Mouse (Mus musculus) 3134 (cell line): Measurements from ENCODE around the gene Zfp90.

Experiments used
- DNase-seq: peaks from one replicate; pipeline ENCODE4 v3.0.0-alpha.2; 2011; ENCODE audit warnings: low spot score; ENCODE audit not compliant: insufficient read length; ENCODE audit errors: extremely low read depth

The Zfp90 gene

DNA sequence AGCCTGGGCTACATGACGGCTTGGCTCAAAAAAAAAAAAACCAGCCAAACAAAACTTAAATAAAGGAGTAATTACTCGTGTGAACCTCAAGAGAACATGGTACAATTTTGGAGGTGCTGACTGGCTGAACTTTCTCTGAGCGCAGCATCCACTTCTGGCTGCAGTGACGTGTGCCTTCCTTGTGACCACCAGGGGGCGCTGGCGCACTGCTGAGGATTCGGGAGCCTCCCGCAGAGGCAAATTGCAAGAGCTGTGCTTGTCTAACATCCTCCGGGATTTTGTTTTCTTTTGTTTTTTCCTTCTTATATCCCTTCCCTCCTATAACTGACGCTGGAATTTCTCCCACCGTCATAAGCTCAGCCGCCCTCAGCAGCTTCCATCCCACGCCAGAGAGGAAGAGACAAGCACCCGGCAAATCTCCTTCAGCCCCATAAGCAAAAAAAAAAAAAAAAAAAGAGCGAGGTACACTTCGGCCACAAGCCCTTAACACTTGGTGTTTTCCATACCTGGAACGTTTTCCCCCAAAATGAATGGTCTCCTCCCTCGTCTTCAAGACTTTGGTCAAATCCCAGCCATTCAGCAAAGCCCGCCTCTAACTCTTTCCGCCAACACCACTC, 17.9 kb downstream of the Zfp90 start:
- DNase-seq, result peak; percentile 74

DNA sequence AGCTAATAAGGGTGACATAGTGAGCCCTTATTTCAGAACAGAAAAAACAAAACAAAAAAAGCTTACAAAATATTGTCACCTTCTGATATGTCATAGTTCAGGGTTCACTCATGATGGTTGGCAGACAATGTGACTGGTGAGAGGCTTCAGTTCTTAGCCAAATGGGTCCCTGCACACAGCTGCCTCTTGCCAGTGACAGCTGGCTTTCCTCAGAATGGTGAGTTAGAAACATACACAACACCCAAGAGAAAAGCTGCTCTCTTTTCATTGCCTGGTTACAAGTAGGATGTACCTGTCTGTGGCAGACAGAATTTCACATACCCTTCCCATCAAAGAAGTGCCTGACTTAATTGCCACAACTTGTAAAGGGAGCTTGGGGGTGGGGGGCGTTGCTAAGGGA, 18.5 kb downstream of the Zfp90 start:
- DNase-seq, result no peak

DNA sequence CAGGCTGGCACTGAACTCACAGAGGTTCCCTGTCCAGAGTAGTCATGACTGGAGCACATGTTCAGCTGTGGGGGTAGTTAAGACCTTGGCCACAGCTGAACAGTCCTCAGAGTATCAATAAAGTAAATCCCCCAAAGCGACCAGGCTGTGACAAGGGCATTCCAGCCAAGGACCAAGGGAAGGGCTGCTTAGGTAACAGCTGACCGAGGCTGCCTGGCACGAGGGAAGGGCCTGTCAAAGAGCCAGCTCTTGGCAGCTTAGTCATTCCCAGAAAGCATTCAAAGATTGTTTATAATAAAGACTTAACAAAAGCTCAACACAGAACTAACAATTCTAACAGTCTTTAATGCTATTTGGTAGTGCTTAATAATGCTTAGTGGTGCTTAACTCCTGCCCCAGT, 22.7 kb downstream of the Zfp90 start:
- DNase-seq, result peak; percentile 63

DNA sequence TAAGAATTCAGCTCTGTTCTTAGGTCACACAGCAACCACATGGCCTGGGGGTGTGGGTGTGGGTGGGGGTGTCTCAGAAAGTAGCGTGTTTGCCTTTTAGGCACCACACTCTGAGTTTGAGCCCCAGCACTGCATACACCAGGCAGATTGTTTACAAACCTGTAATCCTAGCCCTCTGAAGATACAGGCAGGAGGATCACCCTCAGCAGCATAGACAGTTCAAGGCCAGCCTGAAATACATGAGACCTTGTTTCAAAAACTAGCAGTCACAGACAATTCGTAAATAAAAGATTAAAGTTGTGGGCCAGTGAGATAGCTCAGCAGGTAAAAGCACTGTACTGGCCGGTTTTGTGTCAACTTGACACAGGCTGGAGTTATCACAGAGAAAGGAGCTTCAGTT, 25.0 kb downstream of the Zfp90 start:
- no peak for DNase-seq

DNA sequence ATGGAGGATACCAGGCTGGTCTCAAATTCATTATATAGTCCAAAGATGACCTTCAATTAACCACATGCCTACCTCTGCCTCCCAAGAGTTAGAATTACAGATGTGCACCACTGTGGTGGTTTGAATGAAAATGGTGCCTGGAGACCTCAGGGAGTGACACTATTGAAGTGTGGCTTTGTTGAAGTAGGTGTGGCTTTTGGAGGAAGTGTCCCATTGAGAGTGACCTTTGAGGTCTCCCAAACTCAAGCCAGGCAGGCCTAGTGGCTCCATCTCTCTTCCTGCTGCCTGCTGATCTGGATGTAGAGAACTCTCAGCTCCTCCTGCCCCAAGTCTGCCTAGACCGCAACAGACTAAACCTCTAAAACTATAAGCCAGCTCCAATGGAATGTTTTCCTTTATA, 27.6 kb downstream of the Zfp90 start:
- no peak for DNase-seq

DNA sequence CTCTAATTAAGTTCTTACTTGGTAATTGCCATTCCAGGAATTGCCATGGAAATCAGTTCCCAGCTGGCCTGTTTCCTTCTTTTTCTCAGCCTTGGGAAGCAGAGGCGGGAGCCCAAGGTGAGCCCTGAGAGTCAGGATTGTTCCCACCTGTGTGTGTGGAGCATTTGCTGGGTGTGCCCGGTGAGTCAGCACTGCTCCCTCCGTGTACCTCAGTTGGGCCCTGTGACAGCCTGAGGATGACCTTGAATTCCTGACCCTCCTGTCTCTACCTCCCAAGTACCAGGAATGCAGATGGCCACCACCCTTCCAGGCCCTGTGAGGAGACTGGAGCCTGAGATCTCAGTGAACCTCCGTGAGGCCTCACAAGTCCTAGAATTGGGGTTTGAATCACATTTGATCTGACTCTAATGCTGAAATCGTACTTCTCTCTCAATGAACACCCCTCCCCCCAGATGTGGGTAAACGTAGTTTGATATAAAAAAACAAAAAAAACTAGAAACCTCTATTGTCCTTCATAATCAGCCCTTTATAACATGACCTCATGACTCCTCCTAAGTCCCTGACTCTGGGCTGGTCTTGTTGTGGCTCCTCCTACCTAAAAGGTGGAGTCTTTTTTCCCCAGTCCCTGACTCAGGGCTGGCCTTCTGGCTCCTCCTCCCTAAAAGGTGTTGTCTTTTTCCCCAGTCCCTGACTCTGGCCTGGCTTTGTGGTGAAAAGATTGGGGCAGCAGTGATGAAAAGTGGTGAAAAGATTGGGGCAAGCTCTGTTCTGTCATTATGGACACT, 36.4 kb downstream of the Zfp90 start:
- DNase-seq, result no peak

DNA sequence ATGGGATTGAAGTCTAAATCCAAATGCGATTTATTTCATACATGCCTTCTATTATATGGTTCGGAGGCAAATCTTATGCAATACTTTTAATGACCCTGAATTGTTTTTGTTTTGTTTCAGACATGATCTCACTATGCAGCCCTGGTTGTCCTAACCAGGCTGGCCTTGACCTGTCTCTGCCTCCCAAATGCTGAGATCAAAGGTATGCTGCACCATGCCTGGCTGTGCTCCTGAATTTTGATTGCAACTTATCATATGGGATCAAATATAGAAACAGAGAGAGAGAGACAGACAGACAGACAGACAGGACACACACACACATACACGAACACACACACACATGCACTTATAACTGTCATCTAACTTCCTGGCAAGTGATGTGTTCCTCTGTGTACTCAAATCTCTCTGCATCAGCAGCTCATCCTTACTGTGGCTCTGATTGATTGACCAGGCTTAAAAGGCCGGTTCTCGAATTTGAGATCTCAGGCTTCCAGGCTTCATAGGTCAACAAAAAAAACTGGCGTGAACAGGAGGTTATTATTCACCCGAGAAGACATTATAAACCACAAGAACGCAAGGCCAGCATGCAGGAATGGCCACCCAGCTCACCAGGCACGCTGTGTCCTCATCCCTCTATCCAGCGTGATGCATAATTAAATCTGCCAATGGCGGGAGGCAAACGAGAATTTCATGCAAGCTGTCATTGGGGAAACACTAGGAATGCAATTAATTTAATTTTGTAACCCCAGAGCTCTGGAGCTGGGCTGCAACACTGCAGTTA, 37.8 kb downstream of the Zfp90 start:
- no peak for DNase-seq

DNA sequence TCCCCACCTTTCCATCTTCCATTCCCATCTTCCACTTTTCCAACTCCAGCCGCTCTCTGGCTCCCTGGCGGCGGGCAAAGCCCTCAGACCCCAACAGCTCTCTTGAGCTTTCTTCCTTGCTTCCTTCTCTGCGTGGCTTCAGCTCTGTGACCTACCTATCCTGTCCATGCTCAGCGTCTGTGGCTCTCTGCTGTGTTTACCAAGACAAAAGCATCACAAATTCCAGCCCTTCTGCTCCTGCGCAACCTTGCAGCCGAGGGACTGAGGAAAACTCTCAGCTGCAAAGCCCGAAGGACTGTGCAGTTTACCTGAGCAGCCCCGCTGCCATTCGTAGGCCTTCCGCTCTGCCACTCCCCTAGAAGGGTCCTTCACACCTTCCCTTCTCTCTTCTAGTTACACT, 38.9 kb downstream of the Zfp90 start:
- no peak for DNase-seq

DNA sequence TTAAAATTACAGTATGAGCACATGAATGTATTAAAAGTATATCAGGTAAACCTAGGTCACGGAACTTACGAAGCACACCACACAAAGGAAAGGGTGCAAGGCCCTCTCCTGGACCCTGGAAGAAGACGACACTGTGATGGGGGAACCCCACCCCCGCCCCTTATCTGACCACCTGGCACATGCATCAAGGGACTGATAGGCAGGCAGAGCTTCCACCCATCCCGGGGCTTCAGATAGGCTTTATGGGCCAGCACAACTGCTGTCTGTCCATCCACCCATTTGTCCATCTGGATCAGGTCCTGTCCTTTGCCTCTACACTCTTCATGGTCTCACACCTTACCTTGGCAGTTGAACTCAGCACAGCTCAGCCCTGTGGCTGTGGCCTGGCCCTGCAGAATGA, 47.0 kb downstream of the Zfp90 start:
- DNase-seq, result no peak

DNA sequence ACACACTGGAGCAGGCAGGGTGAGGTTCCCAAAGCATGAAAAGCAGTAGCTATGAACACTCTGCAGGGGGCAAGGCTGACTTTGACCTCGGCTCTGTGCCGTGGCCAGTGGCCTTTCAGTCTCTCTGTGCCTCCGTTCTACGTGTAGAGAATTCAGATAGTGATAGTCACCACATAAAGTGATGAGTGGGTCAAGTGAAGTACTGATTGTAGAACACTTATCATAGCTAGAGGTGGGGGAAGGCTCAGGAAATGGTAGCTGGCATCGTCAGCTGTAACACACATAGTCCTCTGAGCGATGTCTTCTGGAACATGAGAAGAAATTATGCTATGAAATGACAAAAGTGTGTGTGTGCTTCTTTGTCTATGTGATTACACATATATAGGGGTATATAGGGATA, 48.7 kb downstream of the Zfp90 start:
- DNase-seq, result no peak

DNA sequence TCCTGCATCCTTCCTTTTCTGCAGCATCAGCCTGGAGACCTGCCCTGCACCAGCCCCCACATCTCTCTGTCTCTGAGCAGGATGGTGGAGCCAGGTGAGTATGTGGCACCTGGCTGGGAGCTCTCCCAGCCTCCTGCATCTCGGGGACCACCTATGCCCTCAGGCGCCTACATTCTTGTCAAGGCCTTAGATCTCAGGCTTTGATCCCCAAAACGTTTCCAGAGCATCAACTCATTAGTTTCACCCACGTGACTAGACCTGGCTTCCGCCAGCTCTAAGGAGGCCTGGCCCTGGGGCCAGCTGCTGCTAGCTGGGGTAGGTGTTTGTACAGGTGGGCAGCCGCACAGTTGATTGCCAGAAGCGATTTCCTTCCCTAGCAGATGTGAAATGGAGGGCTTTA, 54.4 kb downstream of the Zfp90 start:
- no peak for DNase-seq

DNA sequence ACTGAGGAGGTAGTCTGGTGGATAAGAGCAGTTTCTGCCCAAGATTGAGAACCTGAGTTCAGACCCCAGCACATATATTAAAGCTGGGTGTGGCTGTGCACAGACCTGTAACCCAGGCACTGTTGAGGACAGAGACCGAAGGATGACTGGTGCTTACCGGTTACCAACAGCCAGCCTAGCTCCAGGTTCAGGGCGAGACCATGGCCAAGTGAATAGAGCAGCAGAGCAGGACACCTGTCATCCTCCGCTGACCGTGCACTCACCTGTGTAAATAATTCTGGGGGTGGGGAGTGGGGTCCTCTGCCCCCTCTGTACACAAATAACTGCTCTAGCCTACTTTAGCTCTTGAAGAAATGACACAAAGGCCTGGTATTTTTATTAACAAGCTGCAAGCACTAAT, 58.9 kb downstream of the Zfp90 start:
- no peak for DNase-seq
